Mouse (Mus musculus): ENCODE measurements around the gene Mtm1. TPM values are rescaled to one million over a fixed set of nuclear protein-coding genes. Genes with fewer than 3 reads are reported as not detected.

The Mtm1 gene
- total and polyA plus RNA-seq, 2 experiments from 2014 or later, result 8.5 to 9.2 TPM

DNA sequence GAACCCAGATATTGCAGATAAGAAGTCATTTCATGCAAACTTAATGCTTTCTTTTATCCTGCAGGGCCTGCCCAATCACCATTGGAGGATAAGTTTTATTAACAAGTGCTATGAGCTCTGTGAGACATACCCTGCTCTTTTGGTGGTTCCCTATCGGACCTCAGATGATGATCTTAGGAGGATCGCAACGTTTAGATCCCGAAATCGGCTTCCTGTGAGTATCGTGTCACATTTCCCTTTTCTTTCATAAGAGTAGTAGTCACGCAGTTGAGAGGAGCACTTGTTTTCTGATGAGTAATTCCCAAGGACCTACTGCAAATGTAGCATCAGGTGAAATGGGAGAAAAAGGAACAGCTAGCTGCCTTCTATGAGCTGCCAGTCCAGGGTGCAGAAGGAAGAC is 76.5 kb downstream of the Mtm1 start:
- Histone ChIP-seq H3K9me3 (replicated peaks; ENCODE audit: control insufficient read depth, low read length) (no peaks in the 10 kb centered on the region), H3K4me3 (ENCODE audit: low read depth, low read length) (no peak overlapping the region), H3K27me3 (ENCODE audit: control insufficient read depth, insufficient read depth, low read length) (no peaks in the 10 kb centered on the region), H3K27ac (ENCODE audit: low read depth) (no peak overlapping the region), H3K36me3 (replicated peaks; ENCODE audit: control insufficient read depth, insufficient read depth, low read length) (no peaks in the 10 kb centered on the region), H3K4me2 (ENCODE audit: low read depth, low read length) (no peak overlapping the region), H3K4me1 (ENCODE audit: control insufficient read depth, insufficient read depth) (no peaks in the 10 kb centered on the region), H3K9ac (replicated peaks; ENCODE audit: low read depth, low read length) (no peak overlapping the region)
- WGBS, result 83% methylated on average over 7 of the region's 7 CpGs
- ATAC-seq (ENCODE audit: insufficient read depth, low read depth) (no peak), DNase-seq (ENCODE audit: low spot score) (no peak)
- TF ChIP-seq EP300 (IDR thresholded peaks at IDR 0.05; ENCODE audit: low read depth) (no peak), CTCF (IDR thresholded peaks at IDR 0.05; ENCODE audit: low read depth) (no peak)

DNA sequence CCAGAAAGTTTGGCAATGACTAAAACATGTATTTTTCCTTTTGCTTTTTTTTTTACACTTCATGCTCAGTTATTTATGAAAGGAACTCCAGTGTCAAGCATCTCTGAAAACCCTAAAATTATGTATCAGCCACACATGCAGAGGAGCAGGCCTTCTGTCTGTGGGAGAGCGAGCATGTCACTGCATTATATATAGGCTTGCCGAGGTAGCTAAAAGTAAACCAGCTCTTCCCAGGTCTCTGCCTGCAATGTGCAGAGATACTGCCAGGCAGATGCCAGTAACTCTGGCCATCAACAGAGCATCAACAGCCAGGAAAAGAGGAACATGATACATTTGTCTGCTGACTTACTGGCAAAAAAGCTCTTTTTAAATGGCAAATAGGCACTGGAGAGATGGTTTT is 83.6 kb downstream of the Mtm1 start:
- no peaks in the 10 kb centered on the region for H3K9me3 ChIP-seq (replicated peaks; ENCODE audit: control insufficient read depth, low read length)
- H3K4me1 ChIP-seq (ENCODE audit: control insufficient read depth, insufficient read depth), result no peaks in the 10 kb centered on the region
- H3K27ac ChIP-seq (ENCODE audit: low read depth), result no peak overlapping the region
- ATAC-seq (ENCODE audit: insufficient read depth, low read depth) (no peak), DNase-seq (ENCODE audit: low spot score) (no peak)
- WGBS, result 87% methylated on average over 2 of the region's 2 CpGs
- no peak overlapping the region for H3K4me3 ChIP-seq (ENCODE audit: low read depth, low read length)
- no peak overlapping the region for H3K9ac ChIP-seq (replicated peaks; ENCODE audit: low read depth, low read length)
- no peaks in the 10 kb centered on the region for H3K27me3 ChIP-seq (ENCODE audit: control insufficient read depth, insufficient read depth, low read length)
- no peak overlapping the region for H3K4me2 ChIP-seq (ENCODE audit: low read depth, low read length)
- H3K36me3 ChIP-seq (replicated peaks; ENCODE audit: control insufficient read depth, insufficient read depth, low read length), result no peaks in the 10 kb centered on the region
- no peak for TF ChIP-seq EP300 (IDR thresholded peaks at IDR 0.05; ENCODE audit: low read depth)
- no peak for TF ChIP-seq CTCF (IDR thresholded peaks at IDR 0.05; ENCODE audit: low read depth)

DNA sequence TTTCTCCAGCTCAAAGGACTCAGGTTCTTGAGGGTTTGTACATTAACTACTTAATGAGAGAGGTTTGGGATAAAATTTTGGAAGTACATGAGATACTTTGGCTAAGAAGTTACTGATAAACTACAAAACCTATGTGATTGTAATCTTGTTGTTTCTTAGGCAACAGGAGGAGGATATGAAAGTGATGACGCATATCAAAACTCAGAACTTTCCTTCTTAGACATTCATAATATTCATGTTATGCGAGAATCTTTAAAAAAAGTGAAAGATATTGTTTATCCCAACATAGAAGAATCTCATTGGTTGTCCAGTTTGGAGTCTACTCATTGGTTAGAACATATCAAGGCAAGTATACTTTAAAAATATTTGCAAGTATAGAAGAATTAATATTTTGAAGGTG is 85.4 kb downstream of the Mtm1 start:
- no peak overlapping the region for H3K9ac ChIP-seq (replicated peaks; ENCODE audit: low read depth, low read length)
- no peaks in the 10 kb centered on the region for H3K9me3 ChIP-seq (replicated peaks; ENCODE audit: control insufficient read depth, low read length)
- TF ChIP-seq EP300 (IDR thresholded peaks at IDR 0.05; ENCODE audit: low read depth) (no peak), CTCF (IDR thresholded peaks at IDR 0.05; ENCODE audit: low read depth) (no peak)
- no peak overlapping the region for H3K4me3 ChIP-seq (ENCODE audit: low read depth, low read length)
- H3K4me1 ChIP-seq (ENCODE audit: control insufficient read depth, insufficient read depth), result no peaks in the 10 kb centered on the region
- no peak for ATAC-seq (ENCODE audit: insufficient read depth, low read depth)
- H3K27me3 ChIP-seq (ENCODE audit: control insufficient read depth, insufficient read depth, low read length), result no peaks in the 10 kb centered on the region
- H3K27ac ChIP-seq (ENCODE audit: low read depth), result no peak overlapping the region
- DNase-seq (ENCODE audit: low spot score), result no peak
- H3K4me2 ChIP-seq (ENCODE audit: low read depth, low read length), result no peak overlapping the region
- H3K36me3 ChIP-seq (replicated peaks; ENCODE audit: control insufficient read depth, insufficient read depth, low read length), result no peaks in the 10 kb centered on the region; the same call in 1 of the 2 replicates
- 75% methylated on average over 2 of the region's 2 CpGs for WGBS

DNA sequence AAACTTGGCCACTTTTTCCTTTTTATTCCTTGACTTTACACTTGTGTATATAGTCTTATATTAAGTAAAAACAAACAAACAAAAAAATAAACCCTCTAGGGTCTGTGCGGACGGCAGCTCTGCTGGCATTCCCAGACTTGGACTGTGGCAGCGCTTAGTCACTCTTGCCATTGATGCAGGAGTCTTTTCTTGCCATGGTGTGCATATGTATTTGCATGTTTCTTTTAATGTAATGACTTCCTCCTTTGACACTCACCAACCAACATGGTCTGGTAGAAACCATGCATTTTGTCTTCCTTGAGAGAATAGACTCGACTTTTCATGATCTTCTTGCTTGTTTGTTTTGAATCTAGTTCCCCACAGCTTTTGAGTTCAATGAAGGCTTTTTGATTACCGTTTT is 91.6 kb downstream of the Mtm1 start:
- no peaks in the 10 kb centered on the region for H3K9me3 ChIP-seq (replicated peaks; ENCODE audit: control insufficient read depth, low read length)
- no peak overlapping the region for H3K4me2 ChIP-seq (ENCODE audit: low read depth, low read length)
- H3K36me3 ChIP-seq (replicated peaks; ENCODE audit: control insufficient read depth, insufficient read depth, low read length), result no peaks in the 10 kb centered on the region; the same call in 1 of the 2 replicates
- no peaks in the 10 kb centered on the region for H3K27me3 ChIP-seq (ENCODE audit: control insufficient read depth, insufficient read depth, low read length)
- no peak for DNase-seq (ENCODE audit: low spot score)
- 83% methylated on average over 5 of the region's 5 CpGs for WGBS
- TF ChIP-seq EP300 (IDR thresholded peaks at IDR 0.05; ENCODE audit: low read depth) (no peak), CTCF (IDR thresholded peaks at IDR 0.05; ENCODE audit: low read depth) (no peak)
- no peaks in the 10 kb centered on the region for H3K4me1 ChIP-seq (ENCODE audit: control insufficient read depth, insufficient read depth)
- no peak overlapping the region for H3K9ac ChIP-seq (replicated peaks; ENCODE audit: low read depth, low read length)
- no peak overlapping the region for H3K27ac ChIP-seq (ENCODE audit: low read depth)
- H3K4me3 ChIP-seq (ENCODE audit: low read depth, low read length), result no peak overlapping the region
- no peak for ATAC-seq (ENCODE audit: insufficient read depth, low read depth)

DNA sequence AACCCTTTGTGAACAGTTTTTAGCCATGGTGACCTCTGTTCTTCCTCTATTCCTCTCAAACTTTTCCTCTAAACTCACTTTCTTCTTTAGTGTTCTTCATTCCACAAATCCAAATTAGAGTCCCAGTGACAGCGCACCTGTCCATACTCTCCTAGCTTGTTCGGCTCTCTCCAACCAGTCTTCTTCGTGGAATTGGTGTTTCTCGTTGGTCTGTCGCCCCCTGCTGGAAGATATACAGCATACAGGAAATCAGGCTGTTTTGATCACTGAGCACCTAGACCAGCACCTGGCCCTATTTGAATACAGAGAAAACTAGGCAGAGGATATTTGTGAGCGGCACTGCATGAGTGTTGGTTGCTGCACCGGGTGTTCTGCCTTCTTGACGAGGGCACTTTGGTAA is 100.7 kb downstream of the Mtm1 start:
- TF ChIP-seq CTCF (IDR thresholded peaks at IDR 0.05; ENCODE audit: low read depth) (peak; percentile 75), EP300 (IDR thresholded peaks at IDR 0.05; ENCODE audit: low read depth) (no peak)
- 34% methylated on average over 8 of the region's 8 CpGs for WGBS
- Histone ChIP-seq H3K27ac (ENCODE audit: low read depth) (no peak overlapping the region), H3K27me3 (ENCODE audit: control insufficient read depth, insufficient read depth, low read length) (no peaks in the 10 kb centered on the region), H3K4me2 (ENCODE audit: low read depth, low read length) (no peak overlapping the region), H3K9me3 (replicated peaks; ENCODE audit: control insufficient read depth, low read length) (no peaks in the 10 kb centered on the region), H3K9ac (replicated peaks; ENCODE audit: low read depth, low read length) (no peak overlapping the region), H3K4me3 (ENCODE audit: low read depth, low read length) (no peak overlapping the region), H3K36me3 (replicated peaks; ENCODE audit: control insufficient read depth, insufficient read depth, low read length) (no peaks in the 10 kb centered on the region), H3K4me1 (ENCODE audit: control insufficient read depth, insufficient read depth) (no peaks in the 10 kb centered on the region)
- DNase-seq (ENCODE audit: low spot score), result peak; percentile 31
- no peak for ATAC-seq (ENCODE audit: insufficient read depth, low read depth)

DNA sequence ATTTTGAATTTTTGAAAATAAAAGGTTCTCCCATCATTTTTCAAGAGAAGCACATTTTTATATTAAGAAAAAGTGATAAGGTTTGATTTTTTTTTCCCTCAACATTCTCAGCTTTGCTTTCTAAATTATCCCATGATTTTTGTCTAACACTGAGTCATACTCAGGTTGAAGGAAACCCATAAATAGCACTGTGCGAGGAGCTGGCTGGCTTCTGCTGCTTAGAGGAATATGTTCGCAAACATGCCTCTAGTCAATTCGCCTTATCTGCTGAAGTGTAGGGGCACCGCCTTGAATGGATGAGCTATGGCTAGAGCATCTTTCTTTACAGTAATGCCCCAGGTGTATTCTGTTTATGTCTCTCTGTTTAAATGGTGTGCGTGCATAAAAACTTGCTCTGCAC is 103.8 kb downstream of the Mtm1 start:
- Histone ChIP-seq H3K9me3 (replicated peaks; ENCODE audit: control insufficient read depth, low read length) (no peaks in the 10 kb centered on the region), H3K36me3 (replicated peaks; ENCODE audit: control insufficient read depth, insufficient read depth, low read length) (no peaks in the 10 kb centered on the region), H3K4me1 (ENCODE audit: control insufficient read depth, insufficient read depth) (no peaks in the 10 kb centered on the region), H3K27me3 (ENCODE audit: control insufficient read depth, insufficient read depth, low read length) (no peaks in the 10 kb centered on the region), H3K4me2 (ENCODE audit: low read depth, low read length) (no peak overlapping the region), H3K4me3 (ENCODE audit: low read depth, low read length) (no peak overlapping the region), H3K27ac (ENCODE audit: low read depth) (no peak overlapping the region), H3K9ac (replicated peaks; ENCODE audit: low read depth, low read length) (no peak overlapping the region)
- ATAC-seq (ENCODE audit: insufficient read depth, low read depth) (no peak), DNase-seq (ENCODE audit: low spot score) (no peak)
- WGBS, result 72% methylated on average over 5 of the region's 5 CpGs
- TF ChIP-seq EP300 (IDR thresholded peaks at IDR 0.05; ENCODE audit: low read depth), result no peak
- no peak for TF ChIP-seq CTCF (IDR thresholded peaks at IDR 0.05; ENCODE audit: low read depth)
